Mouse (Mus musculus) neural tube, embryonic 12.5 days (tissue): ENCODE results near the gene Oprd1. TPM values are rescaled to one million over a fixed set of nuclear protein-coding genes. Genes with fewer than 3 reads are reported as not detected.

ENCODE experiments used
- ATAC-seq: fragments of 200-750 bp; cut with Nextera tagmentation; 2 replicates; pipeline ENCODE4 v1.8.0; 2017; ENCODE audit warnings: low read depth, mild to moderate bottlenecking, moderate TSS enrichment, moderate library complexity; ENCODE audit not compliant: low FRiP score
- H3K27ac ChIP-seq: fragments of 300-500 bp; sonication (generic); 2 replicates; pipeline ENCODE4 v1.5.1; 2016
- H3K27me3 ChIP-seq: fragments of 300-500 bp; sonication (generic); replicated peaks from 2 replicates; pipeline ENCODE4 v1.6.1; 2016; ENCODE audit warnings: mild to moderate bottlenecking
- H3K36me3 ChIP-seq: fragments of 300-500 bp; sonication (generic); 2 replicates; pipeline ENCODE4 v1.6.1; 2016; ENCODE audit warnings: mild to moderate bottlenecking
- H3K4me1 ChIP-seq: fragments of 300-500 bp; sonication (generic); 2 replicates; pipeline ENCODE4 v1.6.1; 2016
- H3K4me2 ChIP-seq: fragments of 300-500 bp; sonication (generic); replicated peaks from 2 replicates; pipeline ENCODE4 v1.6.1; 2016; ENCODE audit warnings: mild to moderate bottlenecking
- H3K4me3 ChIP-seq: fragments of 300-500 bp; sonication (generic); 2 replicates; pipeline ENCODE4 v1.5.1; 2016
- H3K9ac ChIP-seq: fragments of 300-500 bp; sonication (generic); 2 replicates; pipeline ENCODE4 v1.6.1; 2016; ENCODE audit warnings: mild to moderate bottlenecking
- H3K9me3 ChIP-seq: fragments of 300-500 bp; sonication (generic); 2 replicates; pipeline ENCODE4 v1.6.1; 2016; ENCODE audit warnings: mild to moderate bottlenecking
- WGBS: fragments of 180-500 bp; shearing (Covaris S2); methylation state at CpG from one replicate; pipeline ENCODE4 v1.1.7; 2016; 5-methylcytosine and 5-hydroxymethylcytosine counted together
- polyA plus RNA-seq: library from polyadenylated mRNA; unstranded; fragments of >200 nt; fragmentation: Nextera tagmentation; extraction: Ambion mirVana; gene quantifications from 2 replicates; pipeline ENCODE4 v1.2.1, GENCODE M21; 2016

Oprd1 gene
- polyA plus RNA-seq, 1 experiment from 2014 or later = 0.56 TPM

- 74% methylated on average over 3 of the region's 3 CpGs for WGBS
- H3K4me1 ChIP-seq = peaks cover 9% of the 10 kb centered on the region; the same call in 1 of the 2 replicates
- no peak overlapping the region for H3K27ac ChIP-seq
- ATAC-seq = no peak
- H3K4me3 ChIP-seq = no peak overlapping the region
- H3K9me3 ChIP-seq = no peaks in the 10 kb centered on the region
- H3K4me2 ChIP-seq = no peak overlapping the region
- no peak overlapping the region for H3K9ac ChIP-seq
- H3K36me3 ChIP-seq = no peaks in the 10 kb centered on the region
- no peaks in the 10 kb centered on the region for H3K27me3 ChIP-seq
These were observed 78.7 kb downstream of the Oprd1 start for GRCm38 (mm10) chr4:132065578-132065977.

- Histone ChIP-seq H3K27me3 (no peaks in the 10 kb centered on the region), H3K4me1 (peaks cover 9% of the 10 kb centered on the region; the same call in 1 of the 2 replicates), H3K36me3 (no peaks in the 10 kb centered on the region), H3K4me3 (no peak overlapping the region), H3K27ac (no peak overlapping the region), H3K9me3 (no peaks in the 10 kb centered on the region), H3K4me2 (no peak overlapping the region), H3K9ac (no peak overlapping the region)
- ATAC-seq = no peak
- WGBS = 92% methylated on average over 5 of the region's 5 CpGs
These were observed 79.7 kb downstream of the Oprd1 start for GRCm38 (mm10) chr4:132064550-132064949.

DNA sequence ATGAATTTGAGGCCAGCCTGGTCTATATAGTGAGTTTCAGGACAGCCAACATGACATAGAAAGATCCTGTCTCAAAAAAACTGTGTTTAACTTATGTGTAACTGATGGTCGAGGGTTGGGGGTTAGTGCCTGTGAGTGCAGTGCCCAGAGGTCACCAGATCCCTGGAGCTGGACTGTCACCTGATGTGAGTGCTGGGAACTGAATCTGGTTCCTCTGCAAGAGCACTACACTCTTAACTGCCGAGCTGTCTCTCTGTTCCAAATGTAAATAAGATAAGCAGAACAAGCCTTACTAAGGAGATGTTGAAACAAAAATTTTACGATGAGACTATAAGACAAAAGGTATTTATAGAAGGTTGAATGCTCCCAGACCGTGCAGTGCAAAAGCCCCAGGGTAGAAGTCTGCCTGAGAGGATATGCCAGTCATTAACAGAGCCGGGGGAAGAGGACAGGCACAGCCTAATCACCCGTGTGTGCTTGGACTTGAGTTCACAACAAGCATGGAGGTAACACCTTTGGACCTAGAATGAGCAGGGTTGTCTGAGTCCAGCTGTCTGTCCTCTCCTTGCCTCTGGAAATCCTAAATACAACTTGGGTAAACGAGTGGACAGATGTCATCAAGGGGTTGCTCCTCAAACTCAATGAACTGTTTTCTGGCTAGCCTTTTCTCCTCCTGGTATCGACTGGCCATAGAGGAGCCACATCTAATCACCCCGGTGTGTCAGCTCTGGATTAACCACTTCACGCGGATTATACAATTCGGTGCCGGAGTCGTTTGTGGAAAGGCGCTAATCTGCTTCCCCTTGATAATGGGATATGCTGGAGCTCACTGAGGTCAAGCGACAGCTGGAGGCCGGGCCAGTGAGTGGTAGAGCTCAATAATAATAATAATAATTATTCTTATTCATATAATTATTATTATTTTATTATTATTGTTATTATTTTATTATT, 81.1 kb downstream of the Oprd1 start:
- WGBS = 79% methylated on average over 17 of the region's 17 CpGs
- Histone ChIP-seq H3K4me1 (peaks cover 9% of the 10 kb centered on the region; the same call in 1 of the 2 replicates), H3K4me2 (no peak overlapping the region), H3K27ac (no peak overlapping the region), H3K9ac (no peak overlapping the region), H3K4me3 (no peak overlapping the region), H3K9me3 (no peaks in the 10 kb centered on the region), H3K36me3 (no peaks in the 10 kb centered on the region), H3K27me3 (no peaks in the 10 kb centered on the region)
- no peak for ATAC-seq

GRCm38 (mm10) chr4:132062289-132062688, 82.0 kb downstream of the Oprd1 start:
- Histone ChIP-seq H3K9me3 (no peaks in the 10 kb centered on the region), H3K36me3 (no peaks in the 10 kb centered on the region), H3K27me3 (no peaks in the 10 kb centered on the region), H3K4me1 (peaks cover 6% of the 10 kb centered on the region; the same call in 1 of the 2 replicates), H3K9ac (no peak overlapping the region), H3K4me3 (no peak overlapping the region), H3K4me2 (no peak overlapping the region), H3K27ac (no peak overlapping the region)
- ATAC-seq = no peak
- 74% methylated on average over 8 of the region's 8 CpGs for WGBS

Other genes starting within 250 kb of the Oprd1 start
- gene Tmem200b, start 222.7 kb downstream of the Oprd1 start, polyA plus RNA-seq = 0.79 and 0.82 TPM in 2 replicates
- gene Gm10300, start 69.8 kb downstream of the Oprd1 start, polyA plus RNA-seq = 0.09 TPM in 1 of 2 replicates, not detected in the other
- gene Epb41, start 69.2 kb downstream of the Oprd1 start, polyA plus RNA-seq = 168 and 189 TPM in 2 replicates
- gene Ythdf2, start 67.8 kb upstream of the Oprd1 start, polyA plus RNA-seq = 155 and 158 TPM in 2 replicates
- 41.9 and 45.4 TPM in 2 replicates for gene Gmeb1, start 117.1 kb upstream of the Oprd1 start, polyA plus RNA-seq
- 48.6 and 55.8 TPM in 2 replicates for gene Taf12, start 129.9 kb upstream of the Oprd1 start, polyA plus RNA-seq
- 1.0 and 1.2 TPM in 2 replicates for gene Rab42, start 158.9 kb upstream of the Oprd1 start, polyA plus RNA-seq
- gene Trnau1ap, start 185.1 kb upstream of the Oprd1 start, polyA plus RNA-seq = 77.1 and 77.9 TPM in 2 replicates
- 71.0 and 75.8 TPM in 2 replicates for gene Rcc1, start 209.1 kb upstream of the Oprd1 start, polyA plus RNA-seq